Mouse (Mus musculus) myocyte (in vitro differentiated cells): ENCODE results near the gene Kri1. TPM values are rescaled to one million over a fixed set of nuclear protein-coding genes. Genes with fewer than 3 reads are reported as not detected.
"Not testable (repeated sequence)": the region's sequence is repeated elsewhere in the genome, so short reads cannot be mapped to it uniquely, and the experiment has no call there.

Experiments
- H3K27me3 ChIP-seq: one replicate; pipeline ENCODE4 v1.6.1; 2011; ENCODE audit not compliant: control insufficient read depth, insufficient read depth, insufficient read length
- H3K36me3 ChIP-seq: one replicate; pipeline ENCODE4 v1.6.1; 2011; ENCODE audit not compliant: control insufficient read depth, insufficient read depth
- H3K4me2 ChIP-seq: one replicate; pipeline ENCODE4 v1.6.1; 2011; ENCODE audit warnings: low read depth, control low read depth
- H3K4me3 ChIP-seq: one replicate; pipeline ENCODE4 v1.5.1; 2011; ENCODE audit warnings: mild to moderate bottlenecking, control low read depth, moderate library complexity
- H3K79me2 ChIP-seq: one replicate; pipeline ENCODE4 v1.6.1; 2011; ENCODE audit not compliant: control insufficient read depth, insufficient read depth
- H3ac ChIP-seq: one replicate; pipeline ENCODE4 v1.6.1; 2011; ENCODE audit not compliant: control insufficient read depth, insufficient read length
- CEBPB ChIP-seq: IDR thresholded peaks from 2 replicates; pipeline ENCODE4 v1.6.1; 2011; ENCODE audit warnings: mild to moderate bottlenecking, moderate library complexity; ENCODE audit not compliant: poor library complexity, insufficient read depth, severe bottlenecking
- E2F4 ChIP-seq: IDR thresholded peaks from one replicate; pipeline ENCODE4 v1.6.1; 2011; ENCODE audit warnings: mild to moderate bottlenecking, control low read depth, moderate library complexity; ENCODE audit not compliant: insufficient read depth
- MYOD1 ChIP-seq, 3 experiments: IDR thresholded peaks; one replicate each; pipeline ENCODE4 v1.6.1; 2011; ENCODE audit warnings: control low read depth in 2 of 3, low read depth in 2 of 3, mild to moderate bottlenecking in 2 of 3, moderate library complexity in 1 of 3; ENCODE audit not compliant: insufficient read length in 2 of 3, control insufficient read depth in 1 of 3
- MYOG ChIP-seq, 3 experiments: IDR thresholded peaks; one replicate each; pipeline ENCODE4 v1.6.1; 2011; ENCODE audit warnings: control low read depth in 2 of 3, low read depth in 2 of 3, mild to moderate bottlenecking in 2 of 3; ENCODE audit not compliant: insufficient read length in 2 of 3, control insufficient read depth in 1 of 3, insufficient read depth in 1 of 3
- POLR2A ChIP-seq: IDR thresholded peaks from one replicate; pipeline ENCODE4 v1.6.1; 2011; ENCODE audit warnings: low read depth, mild to moderate bottlenecking, control low read depth, moderate library complexity; ENCODE audit not compliant: insufficient read length
- REST ChIP-seq: IDR thresholded peaks from one replicate; pipeline ENCODE4 v1.6.1; 2011; ENCODE audit warnings: mild to moderate bottlenecking, control low read depth, moderate library complexity; ENCODE audit not compliant: insufficient read depth, insufficient read length
- SRF ChIP-seq: IDR thresholded peaks from one replicate; pipeline ENCODE4 v1.6.1; 2011; ENCODE audit warnings: low read depth; ENCODE audit not compliant: control insufficient read depth, insufficient read length
- TCF12 ChIP-seq: IDR thresholded peaks from one replicate; pipeline ENCODE4 v1.6.1; 2011; ENCODE audit warnings: mild to moderate bottlenecking, control low read depth; ENCODE audit not compliant: poor library complexity, insufficient read depth, severe bottlenecking
- TCF3 ChIP-seq: IDR thresholded peaks from one replicate; pipeline ENCODE4 v1.6.1; 2011; ENCODE audit warnings: low read depth, control low read depth; ENCODE audit not compliant: insufficient read length
- USF1 ChIP-seq: IDR thresholded peaks from one replicate; pipeline ENCODE4 v1.6.1; 2011; ENCODE audit warnings: low read depth, mild to moderate bottlenecking, control low read depth, moderate library complexity
- polyA plus RNA-seq: library from polyadenylated mRNA; unstranded; fragments of >200 nt; fragmentation: generic; extraction: Trizol; gene quantifications from one replicate; pipeline ENCODE4 v1.2.1, GENCODE M21; 2012; ENCODE audit warnings: missing spikeins

Gene Kri1
- polyA plus RNA-seq, 1 experiment: 31.4 TPM

GRCm38 (mm10) chr9:21225415-21225758, 62.4 kb downstream of the Kri1 start:
- H3K36me3 ChIP-seq: no peaks in the 10 kb centered on the region
- H3K27me3 ChIP-seq: no peaks in the 10 kb centered on the region
- peak overlapping the region; percentile 18 for H3K4me3 ChIP-seq
- TF ChIP-seq CEBPB (no peak), REST (no peak), TCF3 (no peak), POLR2A (no peak), SRF (no peak), E2F4 (no peak), TCF12 (no peak)
- H3ac ChIP-seq: no peak overlapping the region
- peak overlapping the region; percentile 86 for H3K4me2 ChIP-seq
- H3K79me2 ChIP-seq: no peaks in the 10 kb centered on the region

- no peak for TF ChIP-seq MYOD1 (IDR thresholded peaks at IDR 0.05; ENCODE audit: control insufficient read depth in 1 of 3, insufficient read length in 2 of 3, low read depth in 2 of 3)
- no peak for TF ChIP-seq TCF3
- no peak for TF ChIP-seq MYOG (IDR thresholded peaks at IDR 0.05; ENCODE audit: control insufficient read depth in 1 of 3, insufficient read depth in 1 of 3, insufficient read length in 2 of 3, low read depth in 2 of 3)
- no peak for TF ChIP-seq USF1
- TF ChIP-seq REST: no peak
- Histone ChIP-seq H3ac (no peak overlapping the region), H3K36me3 (no peaks in the 10 kb centered on the region), H3K27me3 (no peaks in the 10 kb centered on the region), H3K4me3 (peak overlapping the region; percentile 18), H3K79me2 (no peaks in the 10 kb centered on the region), H3K4me2 (peak overlapping the region; percentile 86)
Measured at GRCm38 (mm10) chr9:21224576-21225414, 63.0 kb downstream of the Kri1 start.

- H3K27me3 ChIP-seq: no peaks in the 10 kb centered on the region
- H3K4me3 ChIP-seq: no peak overlapping the region
- TF ChIP-seq E2F4: no peak
- TF ChIP-seq MYOG (IDR thresholded peaks at IDR 0.05; ENCODE audit: control insufficient read depth in 1 of 3, insufficient read depth in 1 of 3, insufficient read length in 2 of 3, low read depth in 2 of 3): no peak
- no peak for TF ChIP-seq SRF
- TF ChIP-seq USF1: no peak
- no peak overlapping the region for H3K4me2 ChIP-seq
- H3ac ChIP-seq: no peak overlapping the region
- H3K36me3 ChIP-seq: no peaks in the 10 kb centered on the region
- H3K79me2 ChIP-seq: no peaks in the 10 kb centered on the region
Measured at GRCm38 (mm10) chr9:21223906-21224305, 63.9 kb downstream of the Kri1 start.

- not testable (repeated sequence) for H3ac ChIP-seq, H3K4me3 ChIP-seq
Measured at GRCm38 (mm10) chr9:21223490-21223889, 64.3 kb downstream of the Kri1 start.

More at GRCm38 (mm10) chr9:21223490-21223889, 64.3 kb downstream of the Kri1 start:
- not testable (repeated sequence) for H3K4me2 ChIP-seq, H3K79me2 ChIP-seq, H3K36me3 ChIP-seq, H3K27me3 ChIP-seq

Other genes starting within 250 kb of the Kri1 start
- gene Zglp1, start 220.9 kb downstream of the Kri1 start, polyA plus RNA-seq: 0.26 TPM
- gene Gm49373, start 214.9 kb downstream of the Kri1 start, polyA plus RNA-seq: 0.42 TPM
- 75.0 TPM for gene Fdx1l, start 214.4 kb downstream of the Kri1 start, polyA plus RNA-seq
- gene Gm38431, start 196.0 kb downstream of the Kri1 start, polyA plus RNA-seq: 2.2 TPM
- 24.6 TPM for gene Raver1, start 196.0 kb downstream of the Kri1 start, polyA plus RNA-seq
- gene Tyk2, start 156.7 kb downstream of the Kri1 start, polyA plus RNA-seq: 11.4 TPM
- 288 TPM for gene Cdc37, start 138.0 kb downstream of the Kri1 start, polyA plus RNA-seq
- gene Pde4a, start 122.3 kb downstream of the Kri1 start, polyA plus RNA-seq: 3.6 TPM
- gene Keap1, start 48.6 kb downstream of the Kri1 start, polyA plus RNA-seq: 34.1 TPM
- 0.22 TPM for gene S1pr5, start 39.5 kb downstream of the Kri1 start, polyA plus RNA-seq
- gene Atg4d, start 22.7 kb downstream of the Kri1 start, polyA plus RNA-seq: 39.8 TPM
- 53.2 TPM for gene Cdkn2d, start 3.4 kb upstream of the Kri1 start, polyA plus RNA-seq
- gene Ap1m2, start 24.4 kb upstream of the Kri1 start, polyA plus RNA-seq: not detected
- 173 TPM for gene Slc44a2, start 32.7 kb upstream of the Kri1 start, polyA plus RNA-seq
- gene Ilf3, start 79.9 kb upstream of the Kri1 start, polyA plus RNA-seq: 56.6 TPM
- gene Qtrt1, start 123.9 kb upstream of the Kri1 start, polyA plus RNA-seq: 55.3 TPM
- gene Dnm2, start 136.9 kb upstream of the Kri1 start, polyA plus RNA-seq: 157 TPM
- 47.3 TPM for gene Tmed1, start 222.3 kb upstream of the Kri1 start, polyA plus RNA-seq
- 0.22 TPM for gene AB124611, start 238.2 kb upstream of the Kri1 start, polyA plus RNA-seq